Mouse (Mus musculus) adrenal gland, postnatal 25 days (tissue): Measurements from ENCODE around the gene Pabpn1. TPM values are rescaled to one million over a fixed set of nuclear protein-coding genes. Genes with fewer than 3 reads are reported as not detected.
A peak's percentile ranks its signal among the peaks of the same experiment; 100 is the strongest.
"Not testable (repeated sequence)": the region's sequence is repeated elsewhere in the genome, so short reads cannot be mapped to it uniquely, and the experiment has no call there.

ENCODE experiments used
- DNase-seq: peaks from one replicate; pipeline ENCODE4 v3.0.0; 2021; ENCODE audit warnings: mixed read lengths
- total RNA-seq: library from RNA; stranded (reverse); gene quantifications from 2 replicates; pipeline ENCODE4 v1.2.3, GENCODE M21; 2021

Gene Pabpn1
- total RNA-seq, 1 experiment from 2014 or later = 256 TPM

GRCm38 (mm10) chr14:54935904-54936830 lies 43.9 kb downstream of the Pabpn1 start, which contains the start of gene Cmtm5:
Gene Cmtm5, plus strand, starts transcription at chr14:54936261.
- no peak for DNase-seq

GRCm38 (mm10) chr14:54936831-54937160 lies 44.5 kb downstream of the Pabpn1 start:
- DNase-seq = no peak

- DNase-seq = no peak
These were observed 45.3 kb downstream of the Pabpn1 start for GRCm38 (mm10) chr14:54937361-54938182.

GRCm38 (mm10) chr14:54938431-54939219 lies 46.3 kb downstream of the Pabpn1 start:
- DNase-seq = no peak

- DNase-seq = peak; percentile 57
These were observed 47.3 kb downstream of the Pabpn1 start for GRCm38 (mm10) chr14:54939434-54940175.

- DNase-seq = no peak
These were observed 47.9 kb downstream of the Pabpn1 start for GRCm38 (mm10) chr14:54940176-54940530.

- no peak for DNase-seq
These were observed 49.0 kb downstream of the Pabpn1 start for GRCm38 (mm10) chr14:54941024-54941978.

GRCm38 (mm10) chr14:54942479-54942878 lies 50.2 kb downstream of the Pabpn1 start:
- no peak for DNase-seq

- no peak for DNase-seq
These were observed 51.7 kb downstream of the Pabpn1 start for GRCm38 (mm10) chr14:54943971-54944370.

- DNase-seq = no peak
These were observed 52.6 kb downstream of the Pabpn1 start for GRCm38 (mm10) chr14:54944939-54945338.

GRCm38 (mm10) chr14:54945975-54946704 lies 53.8 kb downstream of the Pabpn1 start:
- DNase-seq = no peak

- not testable (repeated sequence) for DNase-seq
These were observed 54.7 kb downstream of the Pabpn1 start for GRCm38 (mm10) chr14:54947008-54947407.

Other genes starting within 250 kb of the Pabpn1 start
- gene 1700123O20Rik, start 206.3 kb upstream of the Pabpn1 start, total RNA-seq = 39.3 and 39.9 TPM in 2 replicates
- 233 and 235 TPM in 2 replicates for gene Acin1, start 205.6 kb upstream of the Pabpn1 start, total RNA-seq
- gene Gm29776, start 193.7 kb upstream of the Pabpn1 start, total RNA-seq = not detected in 2 replicates
- gene Cebpe, start 180.3 kb upstream of the Pabpn1 start, total RNA-seq = not detected in 2 replicates
- gene Slc7a8, start 110.6 kb upstream of the Pabpn1 start, total RNA-seq = 58.4 and 64.6 TPM in 2 replicates
- 1.2 TPM in 1 of 2 replicates, not detected in the other for gene Rnf212b, start 78.4 kb upstream of the Pabpn1 start, total RNA-seq
- gene Homez, start 21.5 kb upstream of the Pabpn1 start, total RNA-seq = 14.8 and 19.0 TPM in 2 replicates
- 19.3 and 23.8 TPM in 2 replicates for gene Ppp1r3e, start 14.9 kb upstream of the Pabpn1 start, total RNA-seq
- 50.0 and 62.2 TPM in 2 replicates for gene Bcl2l2, start 9.1 kb upstream of the Pabpn1 start, total RNA-seq
- gene Gm20521, start 9.1 kb upstream of the Pabpn1 start, total RNA-seq = 10.0 TPM in 1 of 2 replicates, not detected in the other
- 32.9 and 41.6 TPM in 2 replicates for gene Slc22a17, start 20.6 kb downstream of the Pabpn1 start, total RNA-seq
- 2.6 and 3.6 TPM in 2 replicates for gene Efs, start 33.6 kb downstream of the Pabpn1 start, total RNA-seq
- gene Il25, start 40.2 kb downstream of the Pabpn1 start, total RNA-seq = not detected in 2 replicates
- gene Cmtm5, start 43.8 kb downstream of the Pabpn1 start, total RNA-seq = 0.49 and 1.2 TPM in 2 replicates
- not detected in 2 replicates for gene Myh6, start 74.4 kb downstream of the Pabpn1 start, total RNA-seq
- not detected in 2 replicates for gene Gm17428, start 84.4 kb downstream of the Pabpn1 start, total RNA-seq
- not detected in 2 replicates for gene Myh7, start 102.1 kb downstream of the Pabpn1 start, total RNA-seq
- gene Ngdn, start 123.0 kb downstream of the Pabpn1 start, total RNA-seq = 38.3 and 39.8 TPM in 2 replicates
- gene Zfhx2, start 199.8 kb downstream of the Pabpn1 start, total RNA-seq = 9.1 and 9.9 TPM in 2 replicates
- 16.2 and 21.6 TPM in 2 replicates for gene Thtpa, start 202.3 kb downstream of the Pabpn1 start, total RNA-seq
- 27.4 and 32.8 TPM in 2 replicates for gene Ap1g2, start 214.1 kb downstream of the Pabpn1 start, total RNA-seq
- 3.8 and 6.6 TPM in 2 replicates for gene Jph4, start 224.4 kb downstream of the Pabpn1 start, total RNA-seq